Mouse (Mus musculus): Measurements from ENCODE around the gene Abcc3.
A peak's percentile ranks its signal among the peaks of the same experiment; 100 is the strongest.

The Abcc3 gene

DNA sequence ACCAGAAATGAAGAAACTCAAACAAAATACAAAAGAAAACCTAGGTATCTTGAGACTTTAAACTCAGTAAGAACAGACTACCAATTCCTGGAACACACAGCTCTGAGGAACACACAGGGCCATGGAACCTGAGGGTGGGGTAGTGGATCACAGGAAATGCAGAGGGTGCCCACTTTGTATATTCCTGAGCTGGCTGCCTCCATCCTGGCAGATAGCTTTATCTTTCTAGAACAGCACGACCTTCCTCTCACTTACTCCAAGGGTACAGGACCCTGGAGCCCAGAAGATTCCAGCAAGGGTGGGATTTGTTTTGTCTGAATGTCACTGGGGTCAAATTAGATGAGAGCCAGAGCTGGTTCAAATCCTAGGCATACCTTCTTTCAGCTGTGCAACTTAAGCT is 42.5 kb downstream of the Abcc3 start:
- DNase-seq = no peak

DNA sequence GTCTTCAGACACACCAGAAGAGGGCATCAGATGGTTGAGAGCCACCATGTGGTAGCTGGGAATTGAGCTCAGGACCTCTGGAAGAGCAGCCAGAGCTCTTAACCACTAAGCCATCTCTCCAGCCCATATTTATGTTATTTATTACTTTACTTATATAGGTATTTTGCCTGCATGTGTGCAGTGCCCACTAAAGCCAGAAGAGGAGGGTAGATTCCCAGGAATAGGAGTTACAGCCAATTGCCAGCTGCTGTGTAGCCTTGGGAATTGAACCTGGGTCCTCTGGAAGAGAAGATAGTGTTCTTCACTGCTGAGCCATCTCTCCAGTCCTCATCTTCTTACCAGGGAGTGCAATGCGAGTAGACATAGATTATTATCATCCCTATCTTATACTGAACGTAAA is 43.0 kb downstream of the Abcc3 start:
- no peak for DNase-seq

DNA sequence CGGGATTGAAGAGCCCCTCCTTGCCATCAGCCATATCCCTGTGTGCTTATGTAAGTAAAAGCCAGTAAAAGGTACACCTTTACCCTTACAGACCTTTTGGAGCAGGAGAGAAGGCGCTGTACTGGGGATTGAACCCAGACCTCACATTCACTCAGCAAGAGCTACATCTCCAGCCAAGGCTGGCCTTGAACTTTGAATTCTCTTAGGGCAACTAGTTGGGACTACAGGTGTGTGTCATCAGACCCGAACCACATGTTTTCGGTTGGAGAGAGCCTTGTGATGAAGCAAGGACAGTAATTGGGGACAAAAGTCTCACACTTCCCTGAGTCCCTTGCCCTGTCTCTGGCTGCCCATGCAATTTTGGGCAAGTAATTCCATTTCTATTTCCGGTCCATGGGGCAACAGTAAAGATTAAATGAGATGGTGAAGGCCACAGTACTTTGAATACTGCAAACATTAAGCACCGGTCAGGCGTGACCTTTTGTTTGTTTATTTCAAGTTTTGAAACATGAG is 45.7 kb downstream of the Abcc3 start:
- no peak for DNase-seq

DNA sequence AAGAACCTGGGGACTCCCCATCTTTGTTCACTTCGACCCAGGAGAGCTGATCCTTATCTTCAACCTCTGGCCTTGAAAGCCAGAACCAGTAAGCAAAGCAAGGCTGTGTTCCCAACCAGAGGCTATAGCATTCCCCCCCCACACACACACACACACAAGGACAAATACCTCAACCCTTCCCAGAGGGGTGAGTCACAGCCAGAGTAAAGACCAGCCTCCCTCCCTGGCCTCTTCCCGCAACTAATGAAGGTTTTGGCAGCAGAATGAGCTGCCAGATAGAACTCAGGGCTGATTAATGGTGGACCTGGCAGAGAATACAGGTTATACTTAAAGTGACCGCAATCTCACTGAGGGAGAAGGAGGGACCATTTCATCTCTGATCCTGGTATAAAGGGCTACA is 46.2 kb downstream of the Abcc3 start:
- no peak for DNase-seq

DNA sequence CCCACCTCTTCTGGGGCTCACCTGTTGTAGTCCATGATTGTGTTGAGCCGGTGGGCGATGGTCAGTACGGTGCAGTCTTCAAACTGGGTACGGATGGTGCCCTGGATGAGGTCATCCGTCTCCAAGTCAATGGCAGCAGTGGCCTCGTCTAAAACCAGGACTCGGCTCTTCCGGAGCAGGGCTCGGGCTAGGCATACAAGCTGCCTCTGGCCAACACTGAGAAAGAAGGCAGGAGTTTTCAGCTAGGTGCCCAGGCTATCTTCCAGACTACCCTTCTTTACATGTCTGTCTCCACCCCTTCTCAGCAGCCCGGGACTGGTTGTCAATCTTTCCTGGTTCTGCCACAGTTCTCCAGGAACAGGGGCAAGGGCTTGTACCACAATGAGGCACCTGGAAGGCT is 46.9 kb downstream of the Abcc3 start:
- no peak for DNase-seq

DNA sequence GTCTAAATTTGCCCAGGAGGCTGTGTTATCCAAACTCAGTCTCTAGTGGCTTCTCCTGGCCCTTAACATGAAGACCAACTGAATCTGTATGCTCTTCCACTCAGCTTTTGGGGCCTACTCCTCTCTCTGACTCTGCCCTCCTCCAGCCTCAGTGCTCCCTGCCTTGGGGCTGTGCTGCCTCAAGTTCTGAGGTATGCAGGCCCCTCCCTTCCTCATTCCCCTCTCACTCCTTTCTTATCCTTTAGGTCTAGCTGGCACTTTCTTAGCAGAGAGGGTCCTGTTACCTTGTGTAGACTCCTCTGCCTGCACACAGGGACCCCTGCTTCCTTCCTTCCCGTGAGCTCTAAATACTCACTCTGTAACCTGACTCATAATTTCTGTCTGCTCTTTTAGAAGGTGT is 48.3 kb downstream of the Abcc3 start:
- peak; percentile 16 for DNase-seq

DNA sequence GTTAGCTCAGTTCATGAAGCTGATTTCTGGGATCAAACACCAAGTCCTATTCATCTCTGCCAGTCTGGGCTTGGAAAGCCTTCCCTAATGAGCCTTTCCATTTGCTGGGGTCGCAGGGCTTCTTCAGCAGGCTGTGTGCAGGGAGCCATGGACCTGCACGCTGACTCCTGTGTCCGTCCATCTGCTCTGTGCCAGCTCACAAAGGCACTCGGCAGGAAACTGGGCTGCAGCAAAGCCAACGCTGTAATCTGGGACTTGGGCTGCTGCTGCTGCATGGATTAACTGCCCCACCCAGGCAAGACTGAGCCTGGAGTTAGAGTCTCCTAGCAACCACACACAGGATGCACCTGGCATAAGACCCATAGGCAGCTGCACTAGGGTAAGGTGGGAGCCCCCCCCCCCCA is 48.8 kb downstream of the Abcc3 start:
- DNase-seq = peak; percentile 24

DNA sequence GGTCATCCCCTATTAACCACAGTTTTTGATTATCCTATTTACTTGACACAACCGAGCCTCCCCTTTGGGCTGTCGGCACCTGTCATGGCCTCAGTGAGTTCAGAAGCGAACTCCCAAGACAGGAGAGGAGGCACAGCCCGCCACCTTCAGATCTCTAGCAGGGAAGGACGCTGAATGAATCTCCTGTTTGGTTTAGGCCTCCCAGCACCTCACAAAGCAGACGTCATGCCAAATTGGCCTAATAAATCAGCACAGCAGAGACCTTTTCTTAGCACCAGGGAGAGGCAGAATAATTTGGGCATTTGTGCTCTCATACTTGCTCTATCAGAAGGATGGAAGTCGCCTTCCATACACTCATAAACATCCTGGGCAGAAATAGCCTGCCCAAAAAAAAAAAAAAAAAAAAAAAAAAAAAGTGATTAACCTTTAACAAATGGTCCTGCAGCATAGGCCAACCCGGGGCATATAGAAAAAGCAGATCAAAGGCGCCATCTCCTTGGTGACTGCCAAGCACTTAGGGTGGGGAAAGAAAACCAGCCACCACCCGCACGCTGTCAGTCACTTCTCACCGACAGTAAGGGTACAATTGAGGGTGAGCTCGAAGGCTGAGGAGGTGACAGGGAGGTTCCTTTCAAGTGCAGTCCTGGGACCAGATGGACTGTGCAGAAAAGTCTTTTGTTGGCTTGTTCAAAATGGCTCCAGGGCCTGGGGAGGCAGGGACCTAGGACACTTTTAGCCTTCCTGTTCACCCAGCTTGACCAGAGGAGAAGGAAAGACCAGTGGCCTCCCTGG is 50.5 kb downstream of the Abcc3 start:
- no peak for DNase-seq

DNA sequence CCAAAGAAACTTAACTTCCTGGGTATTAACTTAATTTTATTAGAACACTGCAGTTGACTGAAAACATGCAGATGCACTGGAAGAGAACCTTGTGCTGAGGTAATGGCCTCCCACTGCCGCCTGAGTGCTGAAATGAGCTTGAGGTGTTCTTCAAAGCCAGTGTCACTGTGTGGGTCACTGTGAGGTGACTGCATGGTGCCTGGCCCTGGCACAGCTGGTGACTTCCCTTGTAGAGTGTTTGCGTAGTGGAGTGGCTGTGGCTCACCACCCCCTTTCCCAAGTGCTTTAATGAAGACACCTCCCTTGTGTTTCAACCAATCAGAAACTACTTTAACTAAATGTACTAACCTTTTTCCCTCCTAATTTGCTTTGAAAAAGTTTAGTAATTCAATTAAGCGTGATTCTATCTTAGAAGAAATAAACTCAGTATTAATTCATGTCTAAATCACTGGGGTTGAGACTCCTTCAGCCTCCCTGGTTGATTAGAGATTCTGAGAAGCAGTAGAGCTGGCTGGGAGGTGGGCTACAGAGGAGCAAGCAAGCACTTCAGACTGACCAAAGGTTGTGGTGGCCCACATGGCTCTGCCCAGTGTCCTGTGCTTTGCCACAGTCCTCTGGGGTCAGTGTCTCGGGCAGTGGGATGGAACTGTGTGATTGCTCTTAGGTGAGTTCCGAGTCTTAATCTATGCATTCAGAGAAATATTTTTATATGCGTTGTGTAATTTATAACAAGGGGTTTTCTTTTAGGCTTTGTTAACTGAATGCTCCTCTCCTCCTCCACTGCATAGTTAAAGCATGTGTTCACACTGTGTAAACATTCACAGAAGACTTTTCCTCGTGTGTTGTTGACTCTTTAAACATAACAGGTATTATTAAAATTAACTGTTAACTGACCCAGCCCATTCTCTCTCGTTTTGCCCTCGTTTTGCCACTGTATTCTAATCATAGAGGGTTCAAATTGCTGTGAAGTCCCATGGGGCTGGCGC is 51.6 kb downstream of the Abcc3 start:
- DNase-seq = no peak

DNA sequence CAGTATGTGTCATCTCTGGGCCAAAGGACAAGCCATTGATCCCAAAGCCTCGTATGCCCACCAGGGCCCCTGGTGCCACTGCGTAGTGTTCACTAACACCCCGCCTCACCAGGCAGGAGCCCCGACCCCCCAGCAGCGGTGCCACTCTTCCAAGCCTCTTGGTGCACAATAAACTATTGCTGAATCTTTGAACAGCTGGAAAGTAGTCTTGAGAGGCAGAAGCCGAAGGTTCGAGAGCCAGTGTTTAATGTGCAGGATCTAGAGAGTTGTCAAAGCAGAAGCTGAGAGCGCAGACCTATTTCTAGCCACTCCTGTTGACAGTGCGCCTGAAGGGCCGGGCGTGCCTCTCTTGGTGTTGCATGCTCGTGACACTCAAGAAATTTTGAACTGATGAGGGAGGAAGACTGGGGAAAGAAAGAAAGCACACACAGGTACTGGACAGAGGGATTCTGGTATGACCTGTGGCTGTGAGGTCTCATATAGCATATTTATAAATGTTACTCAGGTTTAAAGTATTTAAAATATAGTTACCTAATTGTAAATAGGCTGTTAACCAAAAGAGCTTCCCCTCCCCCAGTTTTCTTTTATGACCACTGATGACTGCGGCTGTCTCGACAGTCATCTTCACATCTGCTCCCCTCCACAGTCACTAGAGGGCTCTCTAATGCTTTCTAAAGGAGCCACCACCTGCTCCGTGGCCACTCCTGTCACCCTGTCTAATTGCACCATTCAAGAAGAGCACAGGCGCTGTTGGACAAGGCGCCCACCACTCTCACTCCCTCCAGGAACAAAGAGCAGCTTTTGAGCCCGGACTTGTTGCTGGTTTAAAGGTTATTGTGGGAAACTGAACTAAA is 52.8 kb downstream of the Abcc3 start:
- DNase-seq = peak; percentile 54

DNA sequence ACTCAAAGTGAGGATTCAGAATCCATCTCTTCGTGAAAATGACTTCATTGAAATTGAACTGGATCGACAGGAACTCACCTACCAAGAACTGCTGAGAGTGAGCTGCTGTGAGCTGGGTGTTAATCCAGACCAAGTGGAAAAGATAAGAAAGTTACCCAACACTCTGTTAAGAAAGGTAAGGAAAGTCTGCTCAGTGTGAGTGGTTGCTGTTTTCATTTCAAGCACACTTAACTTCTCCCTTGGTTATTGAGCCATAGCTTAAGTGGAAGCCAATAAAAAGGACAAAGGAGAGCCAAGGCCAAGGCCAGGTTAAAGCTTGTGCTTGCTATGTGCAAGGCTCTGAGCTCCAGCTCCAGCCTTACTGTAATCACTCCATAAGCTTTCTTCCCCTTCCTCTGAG is 54.5 kb downstream of the Abcc3 start:
- DNase-seq = no peak

DNA sequence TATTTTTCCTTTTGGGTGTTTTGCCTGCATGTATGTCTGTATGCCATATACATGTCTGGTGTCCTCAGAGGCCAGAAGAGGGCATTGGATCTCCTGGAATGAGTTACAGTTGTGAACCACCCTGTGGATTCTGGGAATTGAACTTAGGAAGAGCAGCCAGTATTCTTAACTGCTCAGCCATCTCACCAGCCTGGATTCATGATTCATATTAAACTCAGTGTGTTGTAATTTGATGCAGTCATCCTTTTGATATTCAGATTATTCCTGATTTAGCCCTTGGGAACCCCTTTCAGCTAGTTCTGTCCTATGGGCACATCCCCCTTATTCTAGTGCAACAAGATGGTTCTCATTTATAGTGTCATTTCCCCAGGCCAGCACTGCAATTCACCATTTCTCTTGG is 56.2 kb downstream of the Abcc3 start:
- no peak for DNase-seq

DNA sequence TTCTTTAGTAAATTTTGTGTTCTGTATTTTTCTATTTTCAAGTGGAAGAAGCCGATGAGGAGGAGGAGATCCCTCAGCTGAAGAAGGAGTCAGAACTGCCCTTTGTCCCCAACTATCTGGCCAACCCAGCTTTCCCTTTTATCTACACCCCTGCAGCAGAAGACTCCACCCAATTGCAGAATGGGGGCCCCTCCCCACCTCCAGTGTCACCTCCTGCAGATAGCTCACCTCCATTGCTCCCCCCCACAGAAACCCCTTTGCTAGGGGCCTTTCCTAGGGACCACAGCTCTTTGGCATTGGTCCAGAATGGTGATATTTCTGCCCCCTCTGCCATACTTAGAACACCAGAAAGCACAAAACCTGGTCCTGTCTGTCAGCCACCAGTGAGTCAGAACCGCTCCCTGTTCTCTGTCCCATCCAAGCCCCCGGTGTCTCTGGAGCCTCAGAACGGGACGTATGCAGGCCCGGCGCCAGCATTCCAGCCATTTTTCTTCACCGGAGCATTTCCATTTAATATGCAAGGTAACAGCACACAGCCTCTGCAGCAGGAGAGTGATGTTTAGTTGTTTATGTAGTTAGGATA is 58.3 kb downstream of the Abcc3 start:
- DNase-seq = no peak

DNA sequence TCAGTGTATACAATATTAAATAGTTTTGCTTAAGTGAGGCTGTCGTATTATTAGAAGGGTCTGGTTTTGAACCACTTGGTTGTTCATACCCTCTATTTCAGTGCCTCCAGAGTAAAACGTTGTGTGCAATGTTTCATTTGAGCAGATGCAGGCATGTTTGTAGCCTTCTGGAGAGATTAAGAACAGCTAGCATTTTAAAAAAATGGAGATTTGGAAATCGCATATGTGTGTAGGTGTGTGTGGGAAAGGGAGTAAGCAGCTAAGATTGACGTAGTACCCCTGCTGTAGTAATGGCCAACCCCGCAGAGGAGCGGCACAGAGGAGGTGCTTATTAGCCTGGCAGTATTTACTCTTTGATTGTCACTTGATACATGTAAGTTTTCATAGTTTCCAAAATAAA is 60.1 kb downstream of the Abcc3 start:
- no peak for DNase-seq

DNA sequence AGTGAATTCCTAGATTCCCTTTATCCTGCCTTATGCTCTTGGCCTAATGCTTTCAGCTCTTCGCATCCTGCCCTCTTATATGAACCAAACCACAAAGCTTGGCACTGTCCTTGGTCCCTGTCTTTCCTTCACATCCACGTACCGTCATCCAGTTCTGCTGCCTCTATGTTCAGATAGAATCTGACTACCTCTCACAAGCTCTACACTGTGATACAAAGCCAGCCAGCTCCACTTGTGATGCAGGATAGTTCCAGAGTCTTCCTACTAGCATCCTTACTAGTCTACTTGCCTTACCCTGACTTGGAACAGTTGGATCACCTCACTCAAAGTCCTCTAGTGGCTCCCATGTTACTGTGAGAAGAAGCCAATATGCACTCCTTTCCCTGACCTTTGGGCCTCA is 62.6 kb downstream of the Abcc3 start:
- DNase-seq = no peak

DNA sequence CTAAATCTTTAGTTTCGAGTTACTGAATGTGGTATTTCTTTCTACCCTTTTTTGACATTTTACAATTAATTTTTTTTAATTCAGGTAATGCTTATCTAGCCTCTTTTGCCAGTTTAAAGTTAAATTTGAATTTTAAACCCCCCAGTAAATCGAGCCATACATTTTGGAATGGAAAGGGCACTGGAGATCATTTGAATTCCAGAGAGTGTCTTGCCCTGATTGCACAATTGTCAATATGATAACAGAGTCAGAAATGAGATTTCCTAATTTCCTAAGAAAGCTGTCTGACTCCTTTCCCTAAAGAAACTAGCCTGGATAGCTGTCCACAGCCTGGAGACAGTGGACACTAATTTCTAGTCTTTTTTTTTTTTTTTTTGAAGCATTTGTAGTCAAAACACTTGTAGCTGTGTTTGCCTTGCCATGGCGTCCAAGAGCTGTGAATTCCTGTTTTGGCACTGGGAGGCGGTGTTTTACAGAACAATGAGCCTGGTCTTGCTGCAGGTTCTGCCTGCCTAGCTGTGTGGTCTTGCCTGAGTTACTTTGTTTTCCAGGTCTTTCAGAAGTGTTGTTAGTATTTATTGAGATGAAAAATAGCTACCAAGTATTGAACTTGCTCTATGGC is 63.4 kb downstream of the Abcc3 start:
- peak; percentile 53 for DNase-seq

DNA sequence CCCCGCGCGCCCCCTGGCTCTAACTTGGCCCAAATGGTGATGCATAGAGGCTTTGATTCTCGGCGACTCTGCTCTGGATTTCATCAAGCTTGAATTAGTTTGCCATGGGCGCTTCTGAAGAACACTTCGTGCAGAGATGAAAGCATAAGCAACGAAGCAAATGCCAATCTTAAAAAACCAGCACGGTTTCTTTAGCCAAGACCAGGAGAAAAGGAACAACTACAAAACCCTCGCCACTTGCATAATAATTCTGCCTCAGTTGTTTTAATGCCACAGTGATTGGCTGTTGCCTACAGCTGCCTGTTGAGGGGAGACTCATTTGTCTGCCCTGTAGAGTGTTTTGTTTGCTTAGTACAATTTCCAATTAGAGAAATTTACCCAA is 64.2 kb downstream of the Abcc3 start:
- no peak for DNase-seq

DNA sequence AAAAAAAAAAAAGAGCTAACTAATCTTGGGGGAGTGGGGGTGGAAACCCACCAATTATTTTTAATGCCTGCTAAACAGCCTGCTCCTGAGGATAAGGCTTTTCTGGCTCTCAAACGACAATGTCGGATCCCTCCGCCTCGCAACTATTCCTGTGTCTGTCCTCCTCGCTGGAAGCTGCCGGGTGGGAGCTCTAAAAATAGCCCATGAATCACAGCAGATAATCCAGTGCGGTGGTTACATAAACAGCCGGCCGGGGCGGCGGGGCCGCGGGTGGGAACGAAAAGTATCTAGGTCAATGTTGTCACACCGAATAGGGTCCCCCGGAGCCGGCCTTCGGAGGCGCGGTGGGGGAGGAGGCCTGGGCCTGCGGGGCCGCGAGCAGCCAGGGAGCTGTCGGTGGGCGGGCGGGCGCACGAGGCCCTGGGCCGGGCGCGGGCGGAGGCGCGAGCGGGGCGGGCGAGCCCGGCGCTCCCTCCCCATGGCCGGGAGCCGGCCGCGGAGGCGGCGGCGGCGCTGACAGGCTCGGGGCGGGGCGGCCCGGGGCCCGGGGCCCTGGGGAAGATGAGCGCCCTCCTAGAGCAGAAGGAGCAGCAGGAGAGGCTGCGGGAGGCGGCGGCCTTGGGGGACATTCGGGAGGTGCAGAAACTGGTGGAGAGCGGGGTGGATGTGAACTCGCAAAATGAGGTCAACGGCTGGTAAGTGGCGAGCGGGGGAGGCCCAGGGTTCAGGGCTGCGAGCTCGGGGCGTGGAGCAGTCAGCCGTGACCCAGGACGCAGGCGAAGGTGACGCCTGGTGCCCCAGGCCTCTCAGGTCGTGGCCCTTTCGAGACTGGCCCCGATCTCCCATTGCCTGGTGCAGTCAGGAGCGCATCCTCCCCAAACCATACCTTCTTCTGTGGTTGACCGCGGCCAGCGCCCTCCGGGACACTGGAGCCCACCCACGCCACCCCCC is 64.8 kb downstream of the Abcc3 start, which contains the start of gene Ankrd40:
Gene Ankrd40, plus strand, starts transcription at position 309 of the 951 bp plus-strand sequence.
- DNase-seq = peak; percentile 88

DNA sequence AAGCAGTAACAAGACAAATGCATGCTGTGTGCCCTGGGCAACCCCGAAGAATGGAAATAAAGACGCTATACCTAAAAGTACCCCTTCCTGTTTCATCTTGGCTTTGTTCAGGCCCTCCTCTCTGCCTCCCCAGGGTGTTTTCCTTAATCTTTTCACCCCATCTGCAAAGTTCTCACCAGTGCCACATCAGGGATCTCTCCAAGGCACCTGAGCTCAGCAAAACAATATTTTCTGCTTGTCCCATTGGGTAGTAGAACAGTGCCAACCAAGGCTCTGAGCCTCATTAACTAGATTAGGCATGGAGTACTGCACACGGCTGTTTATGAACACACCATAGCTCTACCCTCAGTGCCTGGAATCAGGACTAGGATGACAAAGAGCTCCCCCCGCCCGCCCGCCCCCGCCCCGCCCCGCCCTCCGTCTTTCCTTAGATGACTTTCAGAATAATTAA is 65.8 kb downstream of the Abcc3 start:
- no peak for DNase-seq

DNA sequence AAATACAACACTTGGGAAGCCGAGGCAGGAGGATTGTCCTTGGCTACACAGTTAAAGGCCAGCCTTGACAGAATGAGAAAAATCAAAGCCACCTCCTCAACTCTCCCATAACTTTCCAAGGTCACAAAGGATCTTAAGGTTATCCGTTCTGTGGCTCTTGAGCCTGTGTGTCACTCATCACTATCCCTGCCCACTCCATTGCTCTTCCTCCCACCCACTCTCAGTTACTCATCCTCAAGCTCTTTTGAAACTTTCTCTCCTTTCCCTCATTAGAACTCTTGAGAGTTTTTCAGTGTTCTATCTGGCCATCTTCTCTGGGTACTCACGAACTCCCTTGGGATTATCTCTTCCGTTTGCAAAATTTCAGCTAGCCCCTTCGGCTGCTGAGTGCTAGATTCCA is 68.2 kb downstream of the Abcc3 start:
- DNase-seq = no peak
